Mouse (Mus musculus): ENCODE data around the gene C530008M17Rik. TPM values are rescaled to one million over a fixed set of nuclear protein-coding genes. Genes with fewer than 3 reads are reported as not detected.
"Not testable (repeated sequence)": the region's sequence is repeated elsewhere in the genome, so short reads cannot be mapped to it uniquely, and the experiment has no call there.

Gene C530008M17Rik
- polyA plus RNA-seq, 1 experiment, result 3.2 TPM

GRCm38 (mm10) chr5:76904713-76905404 lies 248.5 kb downstream of the C530008M17Rik start:
- no peak for DNase-seq (ENCODE audit: low spot score)

GRCm38 (mm10) chr5:76905405-76906154 lies 249.3 kb downstream of the C530008M17Rik start, which contains the start of gene Aasdh:
Aasdh (minus strand) TSS chr5:76905514.
- peak; percentile 97 for DNase-seq (ENCODE audit: low spot score)

- DNase-seq (ENCODE audit: low spot score), result no peak
Observed at GRCm38 (mm10) chr5:76906155-76906499, 249.8 kb downstream of the C530008M17Rik start.

GRCm38 (mm10) chr5:76910807-76911206 lies 254.5 kb downstream of the C530008M17Rik start:
- DNase-seq (ENCODE audit: low spot score), result no peak

GRCm38 (mm10) chr5:76912522-76912921 lies 256.2 kb downstream of the C530008M17Rik start:
- not testable (repeated sequence) for DNase-seq (ENCODE audit: low spot score)

DNA sequence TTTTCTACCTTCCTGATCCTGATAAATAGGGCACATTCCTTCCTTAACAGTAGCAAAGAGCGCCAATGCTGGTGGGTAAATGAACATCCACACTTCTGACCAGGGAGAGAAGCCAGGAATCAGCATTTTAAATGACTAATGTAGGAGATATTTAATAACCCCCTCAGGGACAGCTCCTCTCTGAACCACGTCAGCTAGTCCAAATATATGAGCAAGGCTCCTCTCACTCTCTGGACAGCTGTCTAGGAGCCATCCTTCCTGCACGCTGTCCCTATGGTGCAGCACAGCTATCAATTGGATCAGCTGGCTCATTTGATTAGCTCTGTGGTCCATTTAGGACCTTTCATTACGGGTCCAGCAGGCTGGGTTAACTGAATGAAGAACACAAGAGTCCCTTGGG lies 266.5 kb downstream of the C530008M17Rik start:
- DNase-seq (ENCODE audit: low spot score), result no peak

Other genes with a start within 250 kb of the C530008M17Rik start
- gene Gm7271, start 172.5 kb upstream of the C530008M17Rik start, polyA plus RNA-seq (2012; rRNA removed), result not detected in 2 replicates
- 54.8 and 62.0 TPM in 2 replicates for gene Exoc1, start 127.2 kb upstream of the C530008M17Rik start, polyA plus RNA-seq (2012; rRNA removed)
- gene Cep135, start 67.8 kb upstream of the C530008M17Rik start, polyA plus RNA-seq (2012; rRNA removed), result 3.6 and 3.9 TPM in 2 replicates
- gene Aasdh, start 249.0 kb downstream of the C530008M17Rik start, polyA plus RNA-seq (2012; rRNA removed), result 28.3 and 35.2 TPM in 2 replicates